Mouse (Mus musculus) embryo, embryonic 10.5 days (tissue): ENCODE measurements around the gene Jag1.
A peak's percentile ranks its signal among the peaks of the same experiment; 100 is the strongest.

Source experiments
- DNase-seq: peaks from one replicate; pipeline ENCODE4 v3.0.0-alpha.2; 2015; ENCODE audit warnings: low spot score

Gene Jag1

GRCm38 (mm10) chr2:137099211-137099734 lies 17.2 kb downstream of the Jag1 start:
- DNase-seq = peak; percentile 65

- DNase-seq = no peak
Measured at GRCm38 (mm10) chr2:137098269-137099035, 18.0 kb downstream of the Jag1 start.

- peak; percentile 45 for DNase-seq
Measured at GRCm38 (mm10) chr2:137096981-137097460, 19.4 kb downstream of the Jag1 start.

GRCm38 (mm10) chr2:137094301-137094700 lies 22.1 kb downstream of the Jag1 start:
- DNase-seq = no peak

DNA sequence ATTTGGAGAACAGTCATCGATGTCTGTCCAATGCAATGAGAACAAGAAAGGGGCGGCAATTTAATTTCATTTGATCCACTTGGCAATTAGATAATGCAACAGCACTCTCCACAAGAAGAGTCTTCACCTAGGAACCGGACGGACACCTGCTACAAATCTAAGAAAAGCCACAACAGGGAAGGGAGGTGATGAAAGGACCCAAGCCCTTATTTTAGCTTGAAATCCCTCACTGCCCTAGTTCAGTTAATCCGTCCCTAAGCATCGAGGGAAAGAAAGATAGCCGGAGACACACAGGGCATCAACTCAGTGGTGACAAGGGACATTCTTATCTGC lies 23.2 kb downstream of the Jag1 start:
- no peak for DNase-seq

DNA sequence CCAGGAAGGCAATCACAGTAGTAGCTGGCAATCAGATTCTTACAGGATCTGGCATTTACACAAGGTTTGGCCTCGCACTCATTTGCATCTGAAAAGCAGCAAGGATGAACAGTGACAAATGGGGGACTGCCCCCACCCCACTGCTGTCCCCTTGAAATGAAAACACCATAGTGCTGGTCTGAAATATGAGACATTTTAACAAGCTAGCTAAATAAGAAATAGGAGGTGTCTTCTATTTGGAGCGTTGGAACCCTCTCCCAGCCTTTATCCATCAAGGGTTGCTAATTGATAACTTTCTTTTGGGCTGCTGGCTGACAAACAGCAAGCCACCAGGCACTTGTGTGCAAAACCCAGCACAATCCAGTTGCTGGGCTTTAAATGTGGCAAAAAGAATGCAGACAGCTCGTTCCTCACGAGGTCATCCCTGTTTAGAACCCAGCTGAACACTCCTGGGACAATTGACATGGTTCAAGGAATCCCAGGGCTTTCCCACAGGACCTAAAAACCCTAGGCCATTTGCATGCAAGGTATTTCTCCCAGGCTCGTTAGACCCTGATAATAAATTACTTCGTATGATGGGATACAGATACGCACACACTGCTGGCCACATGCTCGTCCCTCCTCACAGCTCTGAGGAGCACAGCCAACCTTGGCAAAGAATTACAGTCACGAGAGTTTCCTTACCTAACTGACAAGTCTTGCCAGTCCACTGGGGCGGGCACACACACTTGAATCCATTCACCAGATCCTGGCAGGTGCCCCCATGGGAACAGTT lies 23.7 kb downstream of the Jag1 start:
- no peak for DNase-seq

GRCm38 (mm10) chr2:137091766-137092522 lies 24.5 kb downstream of the Jag1 start:
- no peak for DNase-seq

- DNase-seq = peak; percentile 73
Measured at GRCm38 (mm10) chr2:137087705-137088104, 28.7 kb downstream of the Jag1 start.

GRCm38 (mm10) chr2:137086621-137087395 lies 29.6 kb downstream of the Jag1 start:
- no peak for DNase-seq

GRCm38 (mm10) chr2:137085257-137085656 lies 31.2 kb downstream of the Jag1 start:
- DNase-seq = no peak

GRCm38 (mm10) chr2:137082896-137083620 lies 33.4 kb downstream of the Jag1 start:
- no peak for DNase-seq

DNA sequence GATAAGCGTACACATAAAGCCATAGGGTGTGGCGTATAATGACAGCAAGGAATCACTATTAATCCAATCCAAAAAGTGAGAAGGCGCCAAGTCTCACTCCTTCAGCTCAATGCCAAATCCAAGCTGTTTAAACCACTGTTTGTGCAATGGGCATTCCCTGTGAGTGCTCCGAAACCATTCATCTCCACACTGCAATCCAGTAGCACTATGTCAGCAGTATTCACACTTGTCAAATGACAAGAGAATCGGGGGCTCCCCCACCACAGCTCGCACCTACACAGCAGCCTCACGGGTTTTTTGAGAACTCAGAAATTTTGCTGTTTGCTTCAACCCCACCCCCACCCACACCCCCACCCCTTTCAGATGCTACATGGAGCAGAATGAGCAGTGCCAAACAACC lies 35.4 kb downstream of the Jag1 start:
- no peak for DNase-seq

DNA sequence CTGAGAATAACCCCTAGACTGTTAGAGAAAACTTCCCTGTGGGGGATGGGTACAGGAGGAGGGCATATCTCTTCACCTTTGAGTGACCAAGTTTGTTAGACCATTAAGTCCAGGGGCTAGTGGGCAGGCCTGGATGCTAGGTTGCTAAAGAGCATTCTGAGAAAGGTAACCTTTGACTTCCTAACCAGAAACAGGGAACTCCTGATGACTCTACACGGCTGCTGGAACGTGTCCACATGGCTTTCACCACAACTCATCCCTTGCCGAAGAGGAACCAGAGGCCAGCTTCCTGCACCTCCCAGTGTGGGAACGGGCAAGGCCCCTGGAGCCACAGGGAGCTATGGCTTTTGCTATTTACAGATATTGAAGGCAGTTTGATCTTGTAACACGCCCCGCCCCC lies 36.0 kb downstream of the Jag1 start:
- no peak for DNase-seq

- DNase-seq = no peak
Measured at GRCm38 (mm10) chr2:137079721-137080320, 36.6 kb downstream of the Jag1 start.

DNA sequence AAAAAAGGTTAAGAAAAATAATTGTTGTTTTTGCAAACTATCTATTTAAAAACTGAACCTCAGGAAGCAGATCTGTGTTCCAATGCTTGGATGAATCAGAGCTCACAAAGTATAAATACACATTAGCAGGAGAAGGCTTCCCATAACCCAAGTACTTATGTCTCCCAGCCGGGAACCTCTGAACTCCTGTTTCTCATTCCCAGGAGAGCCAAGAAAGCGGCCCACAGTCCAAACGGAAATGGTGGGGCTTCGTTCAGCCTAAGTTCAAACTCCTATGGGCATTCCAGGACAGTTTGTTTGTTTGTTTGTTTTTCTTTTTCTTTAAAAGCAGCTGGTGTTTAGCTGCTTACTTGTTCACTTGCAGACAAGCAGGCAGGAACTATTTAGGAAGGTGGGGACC lies 37.7 kb downstream of the Jag1 start:
- no peak for DNase-seq

GRCm38 (mm10) chr2:137074313-137074620 lies 42.2 kb downstream of the Jag1 start:
- no peak for DNase-seq

DNA sequence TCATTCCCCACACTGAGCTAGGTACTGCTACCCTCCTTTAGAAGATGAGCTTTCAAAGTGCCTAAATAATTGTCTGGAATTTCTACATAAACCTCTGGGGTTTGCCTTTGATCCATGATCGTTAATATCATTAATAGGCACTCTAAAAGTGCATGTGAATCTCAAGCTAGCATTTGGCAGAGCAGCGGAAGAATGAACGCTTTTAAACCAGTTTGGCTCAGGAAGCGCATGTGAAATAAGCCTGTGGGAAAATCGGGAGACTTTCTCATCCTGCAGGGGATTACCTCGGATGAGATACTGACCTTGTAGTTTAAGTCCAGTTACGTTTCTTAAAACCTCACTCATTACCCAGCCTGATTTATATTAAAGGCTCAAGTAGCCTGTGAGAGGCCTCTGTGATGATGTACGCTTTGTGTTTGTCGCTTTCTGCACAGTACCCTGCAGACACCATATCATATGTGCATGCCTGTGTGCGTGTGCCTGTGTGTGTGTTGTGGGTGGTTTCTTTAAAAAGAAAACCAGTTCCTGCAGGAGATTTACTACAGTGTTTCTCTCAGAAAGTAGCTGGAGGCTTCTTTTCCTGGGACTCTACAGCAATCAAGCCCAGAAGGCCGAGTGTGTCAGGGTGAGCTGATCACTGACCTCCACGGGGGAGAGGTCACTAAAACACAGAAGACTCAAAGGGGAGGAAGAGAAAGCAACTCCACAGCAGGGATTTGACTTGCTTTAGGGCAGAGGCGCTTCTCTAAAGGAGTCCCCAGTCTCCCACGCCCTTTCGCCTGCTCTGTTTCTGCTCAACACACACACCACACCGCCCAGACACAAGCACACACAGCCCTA lies 42.8 kb downstream of the Jag1 start:
- DNase-seq = peak; percentile 75

GRCm38 (mm10) chr2:137067479-137068110 lies 48.8 kb downstream of the Jag1 start:
- DNase-seq = no peak

DNA sequence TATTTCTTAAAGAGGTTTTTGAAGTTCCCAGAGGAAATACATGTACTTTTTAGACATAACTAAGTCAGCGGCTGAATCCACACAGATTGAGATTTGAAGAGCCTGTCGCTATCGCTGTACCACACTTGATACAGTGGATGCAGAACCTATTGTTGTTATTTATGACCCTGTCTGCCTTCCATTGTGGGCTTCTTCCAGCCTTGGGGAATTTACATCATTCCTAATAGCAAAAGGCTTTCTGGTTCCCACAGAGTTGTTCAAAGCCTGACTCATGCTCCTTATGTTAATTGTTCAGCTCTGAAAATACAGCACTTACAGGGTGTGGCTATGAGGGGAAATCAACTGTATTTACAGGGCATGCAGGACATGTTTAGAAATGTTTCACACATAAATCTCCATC lies 51.9 kb downstream of the Jag1 start:
- no peak for DNase-seq
